Mouse (Mus musculus) brain, embryonic 14.5 days (tissue): ENCODE data around the gene Cdk2ap2.

Source experiments
- CTCF ChIP-seq: fragments of 200-500 bp; IDR thresholded peaks from 2 replicates; pipeline ENCODE4 v1.5.1; 2012; ENCODE audit warnings: inconsistent platforms, mild to moderate bottlenecking, moderate library complexity, borderline replicate concordance; ENCODE audit not compliant: insufficient read depth, insufficient read length; ENCODE audit errors: extremely low read depth
- POLR2A ChIP-seq: fragments of 200-500 bp; IDR thresholded peaks from 2 replicates; pipeline ENCODE4 v1.6.1; 2012; ENCODE audit warnings: mild to moderate bottlenecking, inconsistent platforms, borderline replicate concordance; ENCODE audit not compliant: poor library complexity, insufficient read depth, insufficient read length, severe bottlenecking; ENCODE audit errors: extremely low read depth

DNA sequence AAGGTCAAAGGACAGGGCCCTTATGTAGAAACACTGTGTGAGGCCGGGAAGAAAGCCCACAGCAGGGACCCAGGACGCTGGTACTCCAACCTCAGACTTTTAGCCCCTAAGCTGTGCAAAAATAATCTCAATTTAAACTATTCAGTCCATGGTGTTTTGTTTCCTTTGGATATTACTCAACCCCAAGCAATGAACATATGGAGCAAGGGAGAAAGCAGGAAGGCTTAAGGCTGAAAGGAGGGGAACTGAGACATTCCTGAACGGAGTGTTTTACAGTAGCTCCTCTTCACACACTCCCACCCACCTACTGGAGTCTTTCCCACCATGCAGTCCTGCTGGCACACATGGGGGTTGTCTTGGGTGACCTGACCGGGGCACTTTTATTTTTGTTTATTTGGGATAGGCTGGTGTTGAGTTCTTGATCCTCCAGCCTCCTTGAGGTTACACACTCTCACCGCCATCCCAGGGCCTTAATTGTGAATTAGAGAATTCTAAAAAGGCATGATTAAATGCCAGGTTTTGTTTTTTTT, 2.1 kb upstream of the Cdk2ap2 start:
- no peak for TF ChIP-seq CTCF
- TF ChIP-seq POLR2A, result no peak
